Mouse (Mus musculus) intestine, embryonic 16.5 days (tissue): ENCODE measurements at regions not wholly inside any gene's neighbourhood (a gene's known extent, or its start where the extent isn't known, plus 50 kb on each side); places are given as distances from the start of the nearest gene placed in this dataset.
A peak's percentile ranks its signal among the peaks of the same experiment; 100 is the strongest.

Source experiments
- ATAC-seq: fragments of 200-750 bp; cut with Nextera tagmentation; 2 replicates; pipeline ENCODE4 v1.8.0; 2017; ENCODE audit warnings: moderate TSS enrichment, moderate library complexity
- H3K27ac ChIP-seq: fragments of 300-500 bp; sonication (generic); 2 replicates; pipeline ENCODE4 v1.5.1; 2014; ENCODE audit warnings: mild to moderate bottlenecking, low read length
- H3K27me3 ChIP-seq: fragments of 300-500 bp; sonication (generic); replicated peaks from 2 replicates; pipeline ENCODE4 v1.6.1; 2014; ENCODE audit warnings: low read length, control low read depth, mixed read lengths; ENCODE audit not compliant: control insufficient read depth, insufficient read depth
- H3K36me3 ChIP-seq: fragments of 300-500 bp; sonication (generic); 2 replicates; pipeline ENCODE4 v1.6.1; 2014; ENCODE audit warnings: low read length, control low read depth; ENCODE audit not compliant: control insufficient read depth, insufficient read depth
- H3K4me1 ChIP-seq: fragments of 300-500 bp; sonication (generic); 2 replicates; pipeline ENCODE4 v1.6.1; 2014; ENCODE audit warnings: low read length, control low read depth, mixed read lengths; ENCODE audit not compliant: control insufficient read depth, insufficient read depth
- H3K4me2 ChIP-seq: fragments of 300-500 bp; sonication (generic); 2 replicates; pipeline ENCODE4 v1.6.1; 2014; ENCODE audit warnings: low read depth, low read length, control low read depth
- H3K4me3 ChIP-seq: fragments of 300-500 bp; sonication (generic); 2 replicates; pipeline ENCODE4 v1.5.1; 2014; ENCODE audit warnings: mild to moderate bottlenecking, low read length
- H3K9ac ChIP-seq: fragments of 300-500 bp; sonication (generic); 2 replicates; pipeline ENCODE4 v1.6.1; 2014; ENCODE audit warnings: low read depth, low read length
- H3K9me3 ChIP-seq: fragments of 300-500 bp; sonication (generic); 2 replicates; pipeline ENCODE4 v1.6.1; 2016; ENCODE audit warnings: low read length, control low read depth; ENCODE audit not compliant: control insufficient read depth
- WGBS: fragments of 180-500 bp; shearing (Covaris S2); extraction: QIAGEN DNeasy Blood & Tissue Kit; methylation state at CpG from one replicate; pipeline ENCODE4 v1.1.7; 2014; 5-methylcytosine and 5-hydroxymethylcytosine counted together

GRCm38 (mm10) chr11:93808431-93808830 is 77.1 kb downstream of the Utp18 start:
- Histone ChIP-seq H3K27me3 (no peaks in the 10 kb centered on the region), H3K9ac (no peak overlapping the region), H3K4me3 (no peak overlapping the region), H3K4me2 (no peak overlapping the region), H3K27ac (no peak overlapping the region), H3K9me3 (no peaks in the 10 kb centered on the region), H3K4me1 (no peaks in the 10 kb centered on the region), H3K36me3 (no peaks in the 10 kb centered on the region)
- no peak for ATAC-seq
- 80% methylated on average over 12 of the region's 12 CpGs for WGBS

- Histone ChIP-seq H3K4me1 (no peaks in the 10 kb centered on the region), H3K27me3 (no peaks in the 10 kb centered on the region), H3K9me3 (no peaks in the 10 kb centered on the region), H3K36me3 (no peaks in the 10 kb centered on the region), H3K4me3 (no peak overlapping the region), H3K4me2 (no peak overlapping the region), H3K9ac (no peak overlapping the region), H3K27ac (no peak overlapping the region)
- 98% methylated on average over 2 of the region's 2 CpGs for WGBS
- no peak for ATAC-seq
These were observed 78.4 kb downstream of the Utp18 start for GRCm38 (mm10) chr11:93807205-93807604.

GRCm38 (mm10) chr11:93771143-93771940 is 114.2 kb downstream of the Utp18 start:
- H3K9ac ChIP-seq, result no peak overlapping the region
- 57% methylated on average over 5 of the region's 5 CpGs for WGBS
- H3K4me2 ChIP-seq, result no peak overlapping the region
- no peak for ATAC-seq
- no peaks in the 10 kb centered on the region for H3K4me1 ChIP-seq
- H3K4me3 ChIP-seq, result no peak overlapping the region
- no peaks in the 10 kb centered on the region for H3K36me3 ChIP-seq
- H3K27ac ChIP-seq, result no peak overlapping the region
- no peaks in the 10 kb centered on the region for H3K27me3 ChIP-seq
- H3K9me3 ChIP-seq, result no peaks in the 10 kb centered on the region

- no peak for ATAC-seq
- H3K36me3 ChIP-seq, result no peaks in the 10 kb centered on the region
- H3K4me3 ChIP-seq, result no peak overlapping the region
- WGBS, result 88% methylated on average over 4 of the region's 4 CpGs
- H3K27ac ChIP-seq, result no peak overlapping the region
- H3K4me1 ChIP-seq, result no peaks in the 10 kb centered on the region
- no peaks in the 10 kb centered on the region for H3K27me3 ChIP-seq
- H3K9ac ChIP-seq, result no peak overlapping the region
- no peaks in the 10 kb centered on the region for H3K9me3 ChIP-seq
- no peak overlapping the region for H3K4me2 ChIP-seq
These were observed 119.6 kb downstream of the Utp18 start for GRCm38 (mm10) chr11:93765961-93766360.

- ATAC-seq, result peak; percentile 74
- no peaks in the 10 kb centered on the region for H3K36me3 ChIP-seq
- H3K4me1 ChIP-seq, result no peaks in the 10 kb centered on the region
- peak overlapping the region; percentile 22; the same call in 1 of the 2 replicates for H3K4me2 ChIP-seq
- no peak overlapping the region for H3K4me3 ChIP-seq
- H3K9ac ChIP-seq, result no peak overlapping the region
- H3K27me3 ChIP-seq, result no peaks in the 10 kb centered on the region
- no peak overlapping the region for H3K27ac ChIP-seq
- 16% methylated on average over 18 of the region's 18 CpGs for WGBS
- H3K9me3 ChIP-seq, result no peaks in the 10 kb centered on the region
These were observed 122.6 kb downstream of the Utp18 start for GRCm38 (mm10) chr11:93762832-93763530.

- WGBS, result 81% methylated on average over 7 of the region's 7 CpGs
- Histone ChIP-seq H3K4me2 (no peak overlapping the region), H3K27ac (no peak overlapping the region), H3K27me3 (no peaks in the 10 kb centered on the region), H3K4me1 (no peaks in the 10 kb centered on the region), H3K9me3 (no peaks in the 10 kb centered on the region), H3K9ac (no peak overlapping the region), H3K36me3 (no peaks in the 10 kb centered on the region), H3K4me3 (no peak overlapping the region)
- ATAC-seq, result no peak
These were observed 127.7 kb downstream of the Utp18 start for GRCm38 (mm10) chr11:93757825-93758224.

- no peaks in the 10 kb centered on the region for H3K27me3 ChIP-seq
- no peaks in the 10 kb centered on the region for H3K9me3 ChIP-seq
- no peak overlapping the region for H3K4me3 ChIP-seq
- no peak overlapping the region for H3K9ac ChIP-seq
- H3K4me2 ChIP-seq, result no peak overlapping the region
- H3K36me3 ChIP-seq, result no peaks in the 10 kb centered on the region
- H3K27ac ChIP-seq, result no peak overlapping the region
- ATAC-seq, result no peak
- H3K4me1 ChIP-seq, result no peaks in the 10 kb centered on the region
- WGBS, result 86% methylated on average over 10 of the region's 10 CpGs
These were observed 148.9 kb downstream of the Utp18 start for GRCm38 (mm10) chr11:93736618-93737017.

GRCm38 (mm10) chr11:93733568-93734185 is 151.9 kb downstream of the Utp18 start:
- H3K36me3 ChIP-seq, result no peaks in the 10 kb centered on the region
- 45% methylated on average over 11 of the region's 11 CpGs for whole genome bisulfite sequencing
- H3K4me3 ChIP-seq, result no peak overlapping the region
- H3K4me2 ChIP-seq, result no peak overlapping the region
- no peaks in the 10 kb centered on the region for H3K9me3 ChIP-seq
- no peak overlapping the region for H3K27ac ChIP-seq
- H3K4me1 ChIP-seq, result no peaks in the 10 kb centered on the region
- ATAC-seq, result no peak
- H3K9ac ChIP-seq, result no peak overlapping the region
- H3K27me3 ChIP-seq, result no peaks in the 10 kb centered on the region

- no peaks in the 10 kb centered on the region for H3K27me3 ChIP-seq
- no peak overlapping the region for H3K4me3 ChIP-seq
- 66% methylated on average over 9 of the region's 9 CpGs for WGBS
- H3K9ac ChIP-seq, result no peak overlapping the region
- H3K27ac ChIP-seq, result no peak overlapping the region
- ATAC-seq, result no peak
- no peak overlapping the region for H3K4me2 ChIP-seq
- no peaks in the 10 kb centered on the region for H3K9me3 ChIP-seq
- no peaks in the 10 kb centered on the region for H3K4me1 ChIP-seq
- H3K36me3 ChIP-seq, result no peaks in the 10 kb centered on the region
These were observed 156.4 kb downstream of the Utp18 start for GRCm38 (mm10) chr11:93729119-93729518.
